Mouse (Mus musculus): ENCODE data around the gene A930018P22Rik. TPM values are rescaled to one million over a fixed set of nuclear protein-coding genes. Genes with fewer than 3 reads are reported as not detected.

A930018P22Rik gene
- polyA plus RNA-seq, 1 experiment from 2014 or later = 0.36 TPM

- peaks cover 31% of the 10 kb centered on the region for H3K4me1 ChIP-seq (replicated peaks)
- no peaks in the 10 kb centered on the region for H3K9me3 ChIP-seq (replicated peaks)
- H3K36me3 ChIP-seq = no peaks in the 10 kb centered on the region
- H3K27ac ChIP-seq (ENCODE audit: poor library complexity, severe bottlenecking) = no peak overlapping the region
- ATAC-seq (ENCODE audit: insufficient number of reproducible peaks, low FRiP score) = no peak
- no peaks in the 10 kb centered on the region for H3K27me3 ChIP-seq (replicated peaks)
- H3K4me3 ChIP-seq = no peak overlapping the region
- WGBS = 44% methylated on average over 8 of the region's 8 CpGs
- H3K4me2 ChIP-seq = no peak overlapping the region
- no peak overlapping the region for H3K9ac ChIP-seq
Measured at GRCm38 (mm10) chr2:104134150-104135056, 11.8 kb downstream of the A930018P22Rik start.

DNA sequence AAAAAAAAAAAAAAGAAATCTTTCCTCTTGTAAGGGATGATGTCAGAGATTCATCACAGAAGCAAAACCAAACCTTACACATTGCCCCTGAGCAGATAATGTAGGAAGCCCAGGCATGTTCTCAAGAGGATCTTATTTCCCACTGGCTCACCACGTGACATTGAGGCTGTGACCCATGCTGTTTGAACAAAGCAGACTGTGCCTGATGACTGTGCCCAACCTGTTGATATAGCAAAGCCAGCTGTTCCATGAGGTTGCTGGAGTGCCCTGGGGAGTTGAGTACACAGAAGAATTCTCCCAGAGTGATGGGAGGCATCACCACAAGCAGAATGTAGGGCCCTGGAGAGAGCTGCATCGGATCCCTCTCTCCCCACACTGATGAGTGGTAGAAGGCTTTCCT lies 13.4 kb downstream of the A930018P22Rik start:
- Histone ChIP-seq H3K4me2 (no peak overlapping the region), H3K27ac (ENCODE audit: poor library complexity, severe bottlenecking) (no peak overlapping the region), H3K9me3 (replicated peaks) (no peaks in the 10 kb centered on the region), H3K4me3 (no peak overlapping the region), H3K36me3 (no peaks in the 10 kb centered on the region), H3K4me1 (replicated peaks) (peaks cover 19% of the 10 kb centered on the region; the same call in 1 of the 2 replicates), H3K27me3 (replicated peaks) (no peaks in the 10 kb centered on the region), H3K9ac (no peak overlapping the region)
- 63% methylated on average over 2 of the region's 2 CpGs for WGBS
- ATAC-seq (ENCODE audit: insufficient number of reproducible peaks, low FRiP score) = no peak

DNA sequence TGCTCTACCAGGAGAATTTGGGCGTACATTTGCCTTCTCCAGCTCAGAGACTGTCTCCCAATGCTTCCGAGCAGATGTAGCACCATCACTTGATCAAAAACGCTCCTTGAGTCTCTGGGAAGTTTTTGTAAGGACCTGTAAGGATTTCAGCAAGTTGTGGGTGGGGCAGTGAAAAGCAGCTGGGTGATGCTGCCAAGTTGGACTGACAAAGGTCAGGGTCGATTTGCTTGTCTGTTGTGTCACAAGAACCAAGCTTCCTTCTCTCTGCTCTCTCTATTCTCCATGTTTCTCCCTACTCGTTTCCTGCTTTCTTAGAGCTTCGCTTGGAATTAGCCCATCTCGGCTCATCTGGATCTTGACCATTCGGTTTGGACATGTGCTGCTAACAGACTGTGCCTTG lies 19.6 kb downstream of the A930018P22Rik start:
- 89% methylated on average over 8 of the region's 8 CpGs for WGBS
- H3K9me3 ChIP-seq (replicated peaks) = no peaks in the 10 kb centered on the region
- no peak for ATAC-seq (ENCODE audit: insufficient number of reproducible peaks, low FRiP score)
- H3K4me3 ChIP-seq = no peak overlapping the region
- H3K4me2 ChIP-seq = no peak overlapping the region
- H3K36me3 ChIP-seq = no peaks in the 10 kb centered on the region
- no peak overlapping the region for H3K27ac ChIP-seq (ENCODE audit: poor library complexity, severe bottlenecking)
- no peak overlapping the region for H3K9ac ChIP-seq
- no peaks in the 10 kb centered on the region for H3K27me3 ChIP-seq (replicated peaks)
- no peaks in the 10 kb centered on the region for H3K4me1 ChIP-seq (replicated peaks)

- 87% methylated on average over 12 of the region's 12 CpGs for WGBS
- H3K27me3 ChIP-seq (replicated peaks) = no peaks in the 10 kb centered on the region
Measured at GRCm38 (mm10) chr2:104144004-104144403, 21.4 kb downstream of the A930018P22Rik start.

GRCm38 (mm10) chr2:104145983-104146382 lies 23.4 kb downstream of the A930018P22Rik start:
- WGBS = 57% methylated on average over 1 of the region's 1 CpGs
- Histone ChIP-seq H3K9ac (no peak overlapping the region), H3K4me2 (no peak overlapping the region), H3K27ac (ENCODE audit: poor library complexity, severe bottlenecking) (no peak overlapping the region), H3K4me3 (no peak overlapping the region), H3K9me3 (replicated peaks) (no peaks in the 10 kb centered on the region), H3K27me3 (replicated peaks) (no peaks in the 10 kb centered on the region), H3K36me3 (no peaks in the 10 kb centered on the region), H3K4me1 (replicated peaks) (no peaks in the 10 kb centered on the region)
- peak; percentile 81 for ATAC-seq (ENCODE audit: insufficient number of reproducible peaks, low FRiP score)

More at GRCm38 (mm10) chr2:104144004-104144403, 21.4 kb downstream of the A930018P22Rik start:
- Histone ChIP-seq H3K27ac (ENCODE audit: poor library complexity, severe bottlenecking) (no peak overlapping the region), H3K9me3 (replicated peaks) (no peaks in the 10 kb centered on the region), H3K4me3 (no peak overlapping the region), H3K4me1 (replicated peaks) (no peaks in the 10 kb centered on the region), H3K4me2 (no peak overlapping the region), H3K9ac (no peak overlapping the region), H3K36me3 (no peaks in the 10 kb centered on the region)
- ATAC-seq (ENCODE audit: insufficient number of reproducible peaks, low FRiP score) = no peak

DNA sequence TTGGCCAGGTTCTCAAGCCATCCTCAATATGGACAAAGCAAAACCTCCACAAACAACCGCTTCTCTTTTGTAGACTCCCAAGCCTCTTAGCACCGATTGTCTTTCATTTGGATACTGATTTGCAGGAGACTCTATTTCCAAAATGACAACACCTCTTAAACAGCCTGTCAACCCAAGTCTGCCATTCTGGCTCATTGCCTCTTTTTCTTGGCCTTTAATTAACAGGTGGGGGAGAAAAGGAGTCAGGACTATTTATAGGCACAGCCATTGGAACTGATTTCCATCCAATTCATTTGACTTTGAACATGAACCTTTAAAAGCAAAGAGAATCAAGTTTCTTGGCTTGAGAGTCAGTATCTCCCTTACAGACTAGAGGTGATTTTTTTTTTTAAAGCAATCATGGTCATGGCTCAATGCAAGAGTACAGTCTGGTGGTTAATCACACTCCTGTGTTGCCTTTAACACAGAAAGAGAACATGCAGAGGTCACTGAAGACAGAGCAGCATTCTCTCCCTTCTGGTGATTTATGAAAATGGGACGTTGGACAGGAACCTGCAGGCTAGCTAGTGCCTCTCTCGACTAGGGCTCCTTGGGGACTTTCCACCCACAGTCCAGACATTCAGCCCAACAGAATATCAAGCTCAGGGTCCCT lies 25.5 kb downstream of the A930018P22Rik start:
- Histone ChIP-seq H3K9me3 (replicated peaks) (no peaks in the 10 kb centered on the region), H3K36me3 (no peaks in the 10 kb centered on the region), H3K27me3 (replicated peaks) (no peaks in the 10 kb centered on the region), H3K9ac (no peak overlapping the region), H3K27ac (ENCODE audit: poor library complexity, severe bottlenecking) (no peak overlapping the region), H3K4me2 (no peak overlapping the region), H3K4me1 (replicated peaks) (no peaks in the 10 kb centered on the region), H3K4me3 (no peak overlapping the region)
- no peak for ATAC-seq (ENCODE audit: insufficient number of reproducible peaks, low FRiP score)
- 66% methylated on average over 4 of the region's 4 CpGs for WGBS

GRCm38 (mm10) chr2:104150608-104151397 lies 28.2 kb downstream of the A930018P22Rik start:
- Histone ChIP-seq H3K9ac (no peak overlapping the region), H3K4me3 (no peak overlapping the region), H3K4me1 (replicated peaks) (no peaks in the 10 kb centered on the region), H3K27ac (ENCODE audit: poor library complexity, severe bottlenecking) (no peak overlapping the region), H3K27me3 (replicated peaks) (no peaks in the 10 kb centered on the region), H3K36me3 (no peaks in the 10 kb centered on the region), H3K9me3 (replicated peaks) (no peaks in the 10 kb centered on the region), H3K4me2 (no peak overlapping the region)
- WGBS = 74% methylated on average over 6 of the region's 6 CpGs
- ATAC-seq (ENCODE audit: insufficient number of reproducible peaks, low FRiP score) = peak; percentile 43; the same call in 1 of the 2 replicates

- H3K9ac ChIP-seq = no peak overlapping the region
- H3K4me3 ChIP-seq = no peak overlapping the region
- H3K27me3 ChIP-seq (replicated peaks) = no peaks in the 10 kb centered on the region
- no peaks in the 10 kb centered on the region for H3K9me3 ChIP-seq (replicated peaks)
- 69% methylated on average over 4 of the region's 4 CpGs for WGBS
- H3K4me1 ChIP-seq (replicated peaks) = no peaks in the 10 kb centered on the region
- H3K36me3 ChIP-seq = no peaks in the 10 kb centered on the region
- H3K27ac ChIP-seq (ENCODE audit: poor library complexity, severe bottlenecking) = no peak overlapping the region
- no peak for ATAC-seq (ENCODE audit: insufficient number of reproducible peaks, low FRiP score)
- H3K4me2 ChIP-seq = no peak overlapping the region
Measured at GRCm38 (mm10) chr2:104153345-104153744, 30.8 kb downstream of the A930018P22Rik start.

GRCm38 (mm10) chr2:104153876-104154275 lies 31.3 kb downstream of the A930018P22Rik start:
- H3K36me3 ChIP-seq = no peaks in the 10 kb centered on the region
- no peak for ATAC-seq (ENCODE audit: insufficient number of reproducible peaks, low FRiP score)
- 77% methylated on average over 3 of the region's 3 CpGs for WGBS

GRCm38 (mm10) chr2:104157831-104158230 lies 35.3 kb downstream of the A930018P22Rik start:
- Histone ChIP-seq H3K36me3 (no peaks in the 10 kb centered on the region), H3K9me3 (replicated peaks) (no peaks in the 10 kb centered on the region), H3K4me3 (no peak overlapping the region), H3K9ac (no peak overlapping the region), H3K4me2 (no peak overlapping the region), H3K27ac (ENCODE audit: poor library complexity, severe bottlenecking) (no peak overlapping the region), H3K27me3 (replicated peaks) (no peaks in the 10 kb centered on the region), H3K4me1 (replicated peaks) (no peaks in the 10 kb centered on the region)
- WGBS = 86% methylated on average over 4 of the region's 4 CpGs
- no peak for ATAC-seq (ENCODE audit: insufficient number of reproducible peaks, low FRiP score)

More at GRCm38 (mm10) chr2:104153876-104154275, 31.3 kb downstream of the A930018P22Rik start:
- Histone ChIP-seq H3K4me2 (no peak overlapping the region), H3K27me3 (replicated peaks) (no peaks in the 10 kb centered on the region), H3K4me1 (replicated peaks) (no peaks in the 10 kb centered on the region), H3K9ac (no peak overlapping the region), H3K9me3 (replicated peaks) (no peaks in the 10 kb centered on the region), H3K4me3 (no peak overlapping the region), H3K27ac (ENCODE audit: poor library complexity, severe bottlenecking) (no peak overlapping the region)

- H3K27me3 ChIP-seq (replicated peaks) = no peaks in the 10 kb centered on the region
- 78% methylated on average over 7 of the region's 7 CpGs for WGBS
- no peak overlapping the region for H3K9ac ChIP-seq
- no peak overlapping the region for H3K4me3 ChIP-seq
- H3K4me2 ChIP-seq = no peak overlapping the region
- no peaks in the 10 kb centered on the region for H3K9me3 ChIP-seq (replicated peaks)
- no peaks in the 10 kb centered on the region for H3K4me1 ChIP-seq (replicated peaks)
- ATAC-seq (ENCODE audit: insufficient number of reproducible peaks, low FRiP score) = no peak
- H3K27ac ChIP-seq (ENCODE audit: poor library complexity, severe bottlenecking) = no peak overlapping the region
- H3K36me3 ChIP-seq = no peaks in the 10 kb centered on the region
Measured at GRCm38 (mm10) chr2:104163418-104163817, 40.8 kb downstream of the A930018P22Rik start.

Data from heart, embryonic 12.5 days (tissue).